Mouse (Mus musculus): ENCODE data around the gene Fbll1. TPM values are rescaled to one million over a fixed set of nuclear protein-coding genes. Genes with fewer than 3 reads are reported as not detected.
"Not testable (repeated sequence)": the region's sequence is repeated elsewhere in the genome, so short reads cannot be mapped to it uniquely, and the experiment has no call there.

The Fbll1 gene
- polyA plus RNA-seq, 1 experiment from 2014 or later, result 2.1 TPM

GRCm38 (mm10) chr11:35797751-35798494, 761 bp downstream of the Fbll1 start:
- DNase-seq (ENCODE audit: low spot score), result peak; percentile 65
- 0 out of 2 replicates have a peak, but pooled peaks have one; percentile 30 for ATAC-seq (replicated peaks; ENCODE audit: low FRiP score)
- H3K4me1 ChIP-seq (replicated peaks; ENCODE audit: control insufficient read depth, insufficient read depth, low read length), result peaks cover 11% of the 10 kb centered on the region

DNA sequence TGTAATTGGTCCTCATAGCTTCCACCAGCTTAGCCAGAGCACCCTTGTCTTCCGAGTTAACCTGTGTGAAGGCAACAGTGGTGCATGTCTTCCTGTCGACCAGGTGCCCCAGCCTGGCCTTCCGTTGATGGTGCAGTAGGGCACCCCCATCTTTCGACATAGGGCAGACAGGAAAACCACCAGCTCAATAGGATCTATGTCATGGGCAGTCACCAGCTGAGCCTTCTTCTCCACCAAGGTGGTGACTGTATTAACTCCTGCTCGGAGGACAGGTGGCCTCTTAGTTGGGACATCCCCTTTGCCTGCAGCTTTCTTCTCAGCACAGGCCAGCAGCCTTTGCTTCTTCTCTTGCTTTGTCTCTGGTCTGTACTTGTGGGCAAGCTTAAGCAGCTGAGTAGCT, 5.9 kb downstream of the Fbll1 start:
- 82% methylated on average over 5 of the region's 5 CpGs for WGBS
- H3K4me2 ChIP-seq (ENCODE audit: low read depth, low read length, severe bottlenecking); H3K9ac ChIP-seq (ENCODE audit: low read length); ATAC-seq (replicated peaks; ENCODE audit: low FRiP score); H3K4me1 ChIP-seq (replicated peaks; ENCODE audit: control insufficient read depth, insufficient read depth, low read length); H3K36me3 ChIP-seq (ENCODE audit: control insufficient read depth, insufficient read depth, low read length); H3K9me3 ChIP-seq (ENCODE audit: control insufficient read depth, low read length); H3K27ac ChIP-seq (ENCODE audit: low read depth, low read length); DNase-seq (ENCODE audit: low spot score); H3K4me3 ChIP-seq (ENCODE audit: low read depth, low read length): not testable (repeated sequence)
- peaks cover 14% of the 10 kb centered on the region for H3K27me3 ChIP-seq (ENCODE audit: control insufficient read depth, insufficient read depth, low read length)

More at GRCm38 (mm10) chr11:35797751-35798494, 761 bp downstream of the Fbll1 start:
- Histone ChIP-seq H3K9ac (ENCODE audit: low read length) (peak overlapping the region; percentile 41), H3K36me3 (ENCODE audit: control insufficient read depth, insufficient read depth, low read length) (no peaks in the 10 kb centered on the region), H3K9me3 (ENCODE audit: control insufficient read depth, low read length) (no peaks in the 10 kb centered on the region), H3K27me3 (ENCODE audit: control insufficient read depth, insufficient read depth, low read length) (peaks cover 33% of the 10 kb centered on the region), H3K27ac (ENCODE audit: low read depth, low read length) (no peak overlapping the region), H3K4me2 (ENCODE audit: low read depth, low read length, severe bottlenecking) (peak overlapping the region; percentile 68), H3K4me3 (ENCODE audit: low read depth, low read length) (peak overlapping the region; percentile 46)
- 3% methylated on average over 75 of the region's 86 CpGs for WGBS

DNA sequence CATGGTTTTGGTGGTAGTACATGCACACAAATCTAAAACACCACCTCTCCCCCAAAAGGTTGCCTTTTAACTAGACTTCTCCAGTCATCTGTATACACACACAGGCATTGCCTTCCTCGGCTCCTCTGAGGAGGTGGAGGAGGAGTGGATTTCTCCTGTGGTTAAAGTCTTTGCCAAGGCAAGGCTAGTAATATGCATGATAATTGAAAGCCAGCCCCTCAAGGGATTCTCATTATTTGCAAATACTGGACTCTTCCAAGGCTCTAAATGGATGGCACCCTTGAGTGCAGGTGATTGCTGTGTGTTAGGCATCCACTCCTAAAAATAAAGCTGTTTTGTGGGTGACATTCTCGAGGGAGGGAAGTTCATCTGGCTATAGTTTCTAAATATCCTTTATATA, 10.2 kb downstream of the Fbll1 start:
- H3K4me1 ChIP-seq (replicated peaks; ENCODE audit: control insufficient read depth, insufficient read depth, low read length), result no peaks in the 10 kb centered on the region
- DNase-seq (ENCODE audit: low spot score) (no peak), ATAC-seq (replicated peaks; ENCODE audit: low FRiP score) (no peak)
- H3K9me3 ChIP-seq (ENCODE audit: control insufficient read depth, low read length), result no peaks in the 10 kb centered on the region
- no peak overlapping the region for H3K4me2 ChIP-seq (ENCODE audit: low read depth, low read length, severe bottlenecking)
- no peaks in the 10 kb centered on the region for H3K27me3 ChIP-seq (ENCODE audit: control insufficient read depth, insufficient read depth, low read length)
- no peak overlapping the region for H3K27ac ChIP-seq (ENCODE audit: low read depth, low read length)
- no peak overlapping the region for H3K4me3 ChIP-seq (ENCODE audit: low read depth, low read length)
- 78% methylated on average over 2 of the region's 2 CpGs for WGBS
- no peak overlapping the region for H3K9ac ChIP-seq (ENCODE audit: low read length)
- H3K36me3 ChIP-seq (ENCODE audit: control insufficient read depth, insufficient read depth, low read length), result peaks cover 15% of the 10 kb centered on the region

GRCm38 (mm10) chr11:35784537-35784936, 14.1 kb downstream of the Fbll1 start:
- H3K9me3 ChIP-seq (ENCODE audit: control insufficient read depth, low read length), result no peaks in the 10 kb centered on the region
- H3K4me3 ChIP-seq (ENCODE audit: low read depth, low read length), result no peak overlapping the region
- no peak overlapping the region for H3K9ac ChIP-seq (ENCODE audit: low read length)
- H3K27ac ChIP-seq (ENCODE audit: low read depth, low read length), result no peak overlapping the region
- peaks cover 25% of the 10 kb centered on the region for H3K36me3 ChIP-seq (ENCODE audit: control insufficient read depth, insufficient read depth, low read length)
- H3K4me2 ChIP-seq (ENCODE audit: low read depth, low read length, severe bottlenecking), result no peak overlapping the region
- H3K4me1 ChIP-seq (replicated peaks; ENCODE audit: control insufficient read depth, insufficient read depth, low read length), result no peaks in the 10 kb centered on the region
- 95% methylated on average over 4 of the region's 4 CpGs for WGBS
- no peak for ATAC-seq (replicated peaks; ENCODE audit: low FRiP score)
- H3K27me3 ChIP-seq (ENCODE audit: control insufficient read depth, insufficient read depth, low read length), result no peaks in the 10 kb centered on the region
- no peak for DNase-seq (ENCODE audit: low spot score)

DNA sequence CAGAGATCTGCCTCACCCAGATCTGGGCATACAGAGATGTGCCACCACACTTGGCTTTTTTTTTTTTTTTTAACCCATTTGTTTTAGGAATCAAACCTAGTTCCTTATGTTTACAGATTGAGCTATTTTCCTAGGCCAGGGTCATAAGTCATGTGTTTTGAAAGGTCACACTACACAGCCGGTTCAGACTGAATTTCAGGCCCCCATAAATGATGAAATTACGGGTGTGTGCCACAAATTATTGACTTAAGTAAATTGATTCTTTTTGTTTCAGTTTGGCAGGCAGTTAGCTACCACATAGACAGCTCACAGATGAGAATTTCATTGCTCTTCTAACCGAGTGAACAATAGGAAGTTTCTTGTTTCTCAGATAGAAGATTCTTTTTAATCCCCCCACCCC, 14.7 kb downstream of the Fbll1 start:
- WGBS, result 94% methylated on average over 3 of the region's 3 CpGs
- Histone ChIP-seq H3K27ac (ENCODE audit: low read depth, low read length) (no peak overlapping the region), H3K4me3 (ENCODE audit: low read depth, low read length) (no peak overlapping the region), H3K9me3 (ENCODE audit: control insufficient read depth, low read length) (no peaks in the 10 kb centered on the region), H3K4me1 (replicated peaks; ENCODE audit: control insufficient read depth, insufficient read depth, low read length) (no peaks in the 10 kb centered on the region), H3K9ac (ENCODE audit: low read length) (no peak overlapping the region), H3K36me3 (ENCODE audit: control insufficient read depth, insufficient read depth, low read length) (peaks cover 30% of the 10 kb centered on the region), H3K4me2 (ENCODE audit: low read depth, low read length, severe bottlenecking) (no peak overlapping the region), H3K27me3 (ENCODE audit: control insufficient read depth, insufficient read depth, low read length) (no peaks in the 10 kb centered on the region)
- DNase-seq (ENCODE audit: low spot score) (no peak), ATAC-seq (replicated peaks; ENCODE audit: low FRiP score) (no peak)

DNA sequence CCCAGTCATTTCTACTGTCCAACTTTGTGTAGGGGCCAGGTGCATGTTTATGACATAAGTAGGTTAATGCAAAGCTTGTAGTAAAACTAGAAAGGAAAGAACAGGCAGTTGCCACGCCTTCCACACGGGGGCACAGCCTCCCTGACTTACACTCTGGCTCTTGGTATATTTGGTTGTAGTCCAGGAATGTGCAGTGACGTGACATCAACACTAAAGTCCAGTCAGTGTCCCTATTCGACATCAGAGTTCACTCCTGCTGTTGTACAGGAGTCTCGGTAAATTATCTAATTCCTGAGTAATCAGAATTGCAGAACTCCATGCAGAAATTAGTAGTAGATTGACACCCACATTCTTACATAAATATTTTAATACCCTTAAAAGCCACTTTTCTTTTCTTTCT, 15.6 kb downstream of the Fbll1 start:
- DNase-seq (ENCODE audit: low spot score), result no peak
- no peaks in the 10 kb centered on the region for H3K9me3 ChIP-seq (ENCODE audit: control insufficient read depth, low read length)
- no peak overlapping the region for H3K27ac ChIP-seq (ENCODE audit: low read depth, low read length)
- no peaks in the 10 kb centered on the region for H3K4me1 ChIP-seq (replicated peaks; ENCODE audit: control insufficient read depth, insufficient read depth, low read length)
- H3K36me3 ChIP-seq (ENCODE audit: control insufficient read depth, insufficient read depth, low read length), result peaks cover 31% of the 10 kb centered on the region
- no peak overlapping the region for H3K9ac ChIP-seq (ENCODE audit: low read length)
- 94% methylated on average over 5 of the region's 5 CpGs for WGBS
- H3K4me3 ChIP-seq (ENCODE audit: low read depth, low read length), result no peak overlapping the region
- ATAC-seq (replicated peaks; ENCODE audit: low FRiP score), result no peak
- no peak overlapping the region for H3K4me2 ChIP-seq (ENCODE audit: low read depth, low read length, severe bottlenecking)
- no peaks in the 10 kb centered on the region for H3K27me3 ChIP-seq (ENCODE audit: control insufficient read depth, insufficient read depth, low read length)

DNA sequence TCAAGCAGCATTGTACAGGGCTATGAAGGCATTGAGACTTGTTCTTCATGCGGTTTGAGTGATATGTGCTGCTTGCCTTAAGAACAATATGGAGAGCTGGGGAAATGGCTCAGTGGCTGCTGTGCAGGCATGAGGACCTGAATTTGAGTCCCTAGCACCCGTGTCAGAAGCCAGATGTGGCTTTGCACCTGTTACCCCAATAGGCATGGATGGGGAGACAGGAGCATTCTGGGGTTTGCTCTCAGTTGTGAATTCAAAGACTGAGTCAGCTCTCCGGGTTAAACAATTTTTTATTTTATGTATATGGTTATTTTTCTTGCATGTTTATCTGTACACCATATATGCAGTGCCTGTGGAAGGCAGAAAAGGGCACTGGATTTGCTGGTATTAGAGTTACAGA, 16.2 kb downstream of the Fbll1 start:
- no peak overlapping the region for H3K4me2 ChIP-seq (ENCODE audit: low read depth, low read length, severe bottlenecking)
- no peak overlapping the region for H3K9ac ChIP-seq (ENCODE audit: low read length)
- no peaks in the 10 kb centered on the region for H3K4me1 ChIP-seq (replicated peaks; ENCODE audit: control insufficient read depth, insufficient read depth, low read length)
- WGBS, result 97% methylated on average over 3 of the region's 3 CpGs
- DNase-seq (ENCODE audit: low spot score), result no peak
- H3K27ac ChIP-seq (ENCODE audit: low read depth, low read length), result no peak overlapping the region
- H3K9me3 ChIP-seq (ENCODE audit: control insufficient read depth, low read length), result no peaks in the 10 kb centered on the region
- no peaks in the 10 kb centered on the region for H3K27me3 ChIP-seq (ENCODE audit: control insufficient read depth, insufficient read depth, low read length)
- H3K4me3 ChIP-seq (ENCODE audit: low read depth, low read length), result no peak overlapping the region
- H3K36me3 ChIP-seq (ENCODE audit: control insufficient read depth, insufficient read depth, low read length), result peaks cover 36% of the 10 kb centered on the region
- ATAC-seq (replicated peaks; ENCODE audit: low FRiP score), result no peak

DNA sequence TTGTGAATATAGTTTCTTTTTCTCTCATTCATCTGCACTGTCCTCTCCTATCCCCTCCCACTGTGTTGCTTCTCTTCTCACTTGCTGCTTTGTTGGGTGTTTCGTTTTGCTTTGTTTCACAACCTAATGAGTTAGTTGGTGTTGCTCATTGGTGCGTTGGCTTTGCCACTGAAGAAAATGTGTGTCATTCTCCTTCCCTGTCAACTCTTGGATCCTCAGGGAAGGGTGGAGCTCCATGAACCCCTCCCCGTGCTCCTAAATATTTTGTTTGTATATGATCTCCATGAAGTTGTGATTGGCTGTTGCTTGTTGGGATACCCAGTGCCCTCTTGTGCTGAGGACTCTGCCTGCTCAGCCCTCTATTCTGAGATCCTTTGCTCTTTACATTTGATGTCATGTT, 18.3 kb downstream of the Fbll1 start:
- ATAC-seq (replicated peaks; ENCODE audit: low FRiP score) (no peak), DNase-seq (ENCODE audit: low spot score) (no peak)
- no peak overlapping the region for H3K4me3 ChIP-seq (ENCODE audit: low read depth, low read length)
- peaks cover 42% of the 10 kb centered on the region for H3K36me3 ChIP-seq (ENCODE audit: control insufficient read depth, insufficient read depth, low read length)
- H3K9ac ChIP-seq (ENCODE audit: low read length), result no peak overlapping the region
- H3K9me3 ChIP-seq (ENCODE audit: control insufficient read depth, low read length), result no peaks in the 10 kb centered on the region
- H3K4me1 ChIP-seq (replicated peaks; ENCODE audit: control insufficient read depth, insufficient read depth, low read length), result no peaks in the 10 kb centered on the region
- H3K27me3 ChIP-seq (ENCODE audit: control insufficient read depth, insufficient read depth, low read length), result no peaks in the 10 kb centered on the region
- no peak overlapping the region for H3K27ac ChIP-seq (ENCODE audit: low read depth, low read length)
- H3K4me2 ChIP-seq (ENCODE audit: low read depth, low read length, severe bottlenecking), result no peak overlapping the region
- 92% methylated on average over 3 of the region's 3 CpGs for WGBS

DNA sequence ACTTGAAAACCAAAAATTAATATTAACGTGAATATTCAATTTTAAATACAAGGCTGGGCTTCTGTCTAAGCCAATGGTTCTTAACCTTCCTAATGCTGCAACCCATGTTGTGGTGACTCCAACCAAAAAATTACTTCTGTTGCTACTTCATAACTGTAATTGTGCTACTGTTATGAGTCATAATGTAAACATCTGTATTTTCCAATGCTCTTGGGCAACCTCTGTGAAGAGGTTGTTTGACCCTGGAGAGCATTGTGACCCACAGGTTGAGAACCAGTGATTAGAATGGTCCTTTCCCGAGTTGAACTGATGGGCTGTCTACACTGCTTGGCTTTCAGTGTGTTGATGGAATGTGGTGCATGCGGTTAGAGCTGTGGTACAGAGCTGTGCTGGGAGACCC, 22.2 kb downstream of the Fbll1 start:
- Histone ChIP-seq H3K36me3 (ENCODE audit: control insufficient read depth, insufficient read depth, low read length) (peaks cover 24% of the 10 kb centered on the region), H3K9ac (ENCODE audit: low read length) (no peak overlapping the region), H3K4me1 (replicated peaks; ENCODE audit: control insufficient read depth, insufficient read depth, low read length) (no peaks in the 10 kb centered on the region; the same call in 1 of the 2 replicates), H3K9me3 (ENCODE audit: control insufficient read depth, low read length) (no peaks in the 10 kb centered on the region), H3K27ac (ENCODE audit: low read depth, low read length) (no peak overlapping the region), H3K4me2 (ENCODE audit: low read depth, low read length, severe bottlenecking) (no peak overlapping the region), H3K4me3 (ENCODE audit: low read depth, low read length) (no peak overlapping the region), H3K27me3 (ENCODE audit: control insufficient read depth, insufficient read depth, low read length) (no peaks in the 10 kb centered on the region)
- 94% methylated on average over 3 of the region's 3 CpGs for WGBS
- no peak for DNase-seq (ENCODE audit: low spot score)
- ATAC-seq (replicated peaks; ENCODE audit: low FRiP score), result no peak

Measured in forebrain, embryonic 11.5 days (tissue).